Mouse (Mus musculus) kidney, adult 18-20 months (tissue): Measurements from ENCODE around the gene Myh4.

ENCODE experiments used
- DNase-seq: peaks from one replicate; pipeline ENCODE4 v3.0.0; 2021

The Myh4 gene

DNA sequence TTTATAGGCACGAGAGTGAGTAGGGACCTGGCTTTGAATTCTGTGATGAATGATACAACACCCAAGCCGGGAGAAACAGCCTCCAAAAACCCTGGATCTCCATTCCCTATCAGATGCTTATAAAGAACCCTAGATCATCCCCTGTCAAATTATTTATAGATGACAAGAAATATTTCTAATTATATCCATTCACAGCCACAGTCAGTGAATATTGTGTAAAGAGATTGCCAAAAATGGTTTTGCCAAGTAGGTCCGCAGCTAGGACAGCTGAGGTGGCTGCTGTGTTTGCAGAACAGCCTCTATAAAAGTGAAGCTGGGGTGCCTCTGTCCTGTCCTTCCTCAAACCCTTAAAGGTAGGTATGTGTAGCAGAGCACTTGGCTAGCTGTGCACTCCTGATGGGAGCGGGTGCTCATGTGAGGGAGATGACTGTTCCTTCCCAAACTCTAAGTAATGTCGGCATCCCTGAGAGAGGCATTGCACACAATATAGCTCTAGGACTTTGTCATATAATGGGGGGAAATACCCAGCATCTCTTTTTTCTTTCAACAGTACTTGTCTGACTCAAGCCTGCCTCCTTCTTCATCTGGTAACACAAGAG lies at the start of gene Myh4:
Gene Myh4 (plus strand): TSS at position 549 of the 599 bp plus-strand sequence.
- no peak for DNase-seq

DNA sequence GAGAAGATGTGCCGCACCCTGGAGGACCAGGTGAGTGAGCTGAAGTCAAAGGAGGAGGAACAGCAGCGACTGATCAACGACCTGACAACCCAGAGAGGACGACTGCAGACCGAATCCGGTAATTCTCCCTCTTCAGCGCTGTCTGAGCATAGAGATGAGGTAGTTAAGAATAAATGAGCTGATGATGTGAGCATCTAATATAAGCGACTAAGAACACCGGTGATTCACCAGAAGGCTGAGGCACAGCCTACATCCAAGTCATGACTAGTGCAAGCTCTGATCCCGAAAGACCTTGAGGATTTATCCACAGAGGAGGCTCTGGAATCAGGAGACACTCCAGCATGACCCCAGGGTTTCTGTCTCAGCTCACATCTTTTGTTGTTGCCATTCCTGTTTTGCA lies 47.5 kb upstream of the Myh4 start:
- no peak for DNase-seq

DNA sequence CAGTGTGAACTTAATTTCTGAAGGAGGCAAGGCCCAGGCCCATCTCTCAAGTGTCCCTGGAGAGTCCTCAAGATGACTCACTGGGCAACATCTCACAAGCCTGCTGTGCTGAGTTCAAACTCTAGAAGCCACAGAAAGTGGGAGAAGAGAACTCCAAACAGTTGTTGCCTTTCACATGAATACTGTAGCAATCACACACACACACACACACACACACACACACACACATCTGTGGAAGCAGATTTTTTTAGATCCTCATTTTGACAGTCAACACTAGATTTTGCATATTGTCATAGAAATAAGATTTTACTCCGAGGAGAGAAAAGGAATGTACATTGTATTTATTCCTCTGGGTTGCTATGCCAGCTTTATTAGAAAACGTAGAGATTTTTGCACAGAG lies 47.0 kb upstream of the Myh4 start:
- DNase-seq: no peak

- no peak for DNase-seq
Measured at GRCm38 (mm10) chr11:67191496-67191895, 46.3 kb upstream of the Myh4 start.

DNA sequence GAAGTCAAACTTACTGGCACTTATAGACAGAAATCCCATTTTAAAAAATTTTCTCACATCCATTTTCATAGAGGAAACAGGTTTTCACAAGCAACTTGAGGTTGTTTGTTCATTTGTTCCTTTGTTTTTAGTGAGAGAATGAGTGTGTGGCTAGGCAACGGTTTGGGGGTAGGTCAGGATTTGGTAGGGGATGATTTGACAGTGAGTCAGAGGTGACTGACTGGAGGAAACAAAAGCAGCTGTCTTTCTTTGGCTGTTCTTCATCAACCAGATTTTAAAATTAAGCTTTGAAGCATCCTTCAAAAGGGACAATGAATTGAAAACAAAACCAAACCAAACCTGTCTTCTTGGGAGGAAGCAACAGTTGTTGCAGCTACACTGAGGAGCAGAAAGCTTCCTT lies 38.5 kb upstream of the Myh4 start:
- DNase-seq: no peak

- no peak for DNase-seq
Measured at GRCm38 (mm10) chr11:67199752-67200151, 38.1 kb upstream of the Myh4 start, which contains the start of gene Myh1. Gene Myh1, plus strand, starts transcription at chr11:67200052.

- no peak for DNase-seq
Measured at GRCm38 (mm10) chr11:67204766-67205165, 33.1 kb upstream of the Myh4 start.

DNA sequence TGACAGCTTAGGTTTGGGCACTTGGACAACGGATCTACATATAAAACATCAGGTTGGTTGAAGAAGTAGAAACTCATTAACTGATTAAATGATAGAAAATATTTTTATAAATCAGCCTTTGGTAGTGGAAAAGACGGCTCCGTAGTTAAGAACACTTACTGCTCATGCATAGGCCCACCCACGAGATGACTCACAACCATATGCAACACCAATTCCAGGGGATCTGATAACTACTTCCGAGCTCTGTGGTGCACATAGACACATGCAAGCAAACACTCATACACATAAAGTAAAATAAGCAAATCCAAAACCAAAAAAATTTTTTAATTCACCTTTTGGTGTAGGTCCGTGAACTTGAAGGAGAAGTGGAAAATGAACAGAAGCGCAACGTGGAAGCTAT lies 16.0 kb upstream of the Myh4 start:
- DNase-seq: no peak

GRCm38 (mm10) chr11:67224466-67224865 lies 13.4 kb upstream of the Myh4 start:
- DNase-seq: no peak

GRCm38 (mm10) chr11:67228731-67229130 lies 9.1 kb upstream of the Myh4 start:
- DNase-seq: no peak

- no peak for DNase-seq
Measured at GRCm38 (mm10) chr11:67229166-67229565, 8.7 kb upstream of the Myh4 start.

- no peak for DNase-seq
Measured at GRCm38 (mm10) chr11:67229946-67230345, 7.9 kb upstream of the Myh4 start.

- DNase-seq: peak; percentile 17
Measured at GRCm38 (mm10) chr11:67235639-67236358, 2.0 kb upstream of the Myh4 start.

DNA sequence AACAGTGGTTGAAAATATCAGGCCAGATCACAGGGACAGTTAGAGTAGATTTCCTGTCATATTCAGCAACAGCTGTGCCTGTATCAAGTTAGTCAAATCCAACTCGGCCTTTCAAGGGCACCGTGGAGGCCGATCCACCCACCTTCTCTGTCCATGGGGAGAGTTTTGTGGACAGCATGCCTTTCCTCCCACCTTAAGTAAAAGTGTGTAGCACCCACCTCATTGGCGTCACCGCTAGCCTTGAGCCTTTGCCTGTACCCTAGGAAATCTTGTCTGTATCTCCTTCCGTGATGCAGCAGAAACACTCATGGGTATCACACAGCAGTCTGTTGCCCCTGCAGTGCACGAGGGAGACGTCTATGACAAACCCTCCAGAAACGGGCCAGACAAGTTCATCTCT lies 1.0 kb upstream of the Myh4 start:
- DNase-seq: no peak

DNA sequence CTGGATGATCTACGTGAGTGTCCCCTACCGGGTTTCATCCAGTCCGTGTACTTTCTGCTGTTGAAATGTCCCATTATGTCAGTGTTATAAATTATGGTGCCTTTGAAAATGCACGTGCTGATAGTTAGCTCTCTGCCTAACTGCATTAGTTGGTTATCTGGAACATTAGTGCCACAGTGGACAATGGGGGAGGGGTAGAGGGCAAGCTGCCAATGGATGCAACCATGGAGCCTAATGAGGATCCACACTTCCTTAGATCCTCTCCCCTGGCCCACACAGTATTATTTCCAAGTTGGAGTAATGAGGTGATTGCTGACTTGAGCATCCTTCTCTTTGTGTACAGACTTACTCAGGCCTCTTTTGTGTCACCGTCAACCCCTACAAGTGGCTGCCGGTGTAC lies 3.2 kb downstream of the Myh4 start:
- DNase-seq: no peak

- no peak for DNase-seq
Measured at GRCm38 (mm10) chr11:67253691-67254090, 15.9 kb downstream of the Myh4 start.

DNA sequence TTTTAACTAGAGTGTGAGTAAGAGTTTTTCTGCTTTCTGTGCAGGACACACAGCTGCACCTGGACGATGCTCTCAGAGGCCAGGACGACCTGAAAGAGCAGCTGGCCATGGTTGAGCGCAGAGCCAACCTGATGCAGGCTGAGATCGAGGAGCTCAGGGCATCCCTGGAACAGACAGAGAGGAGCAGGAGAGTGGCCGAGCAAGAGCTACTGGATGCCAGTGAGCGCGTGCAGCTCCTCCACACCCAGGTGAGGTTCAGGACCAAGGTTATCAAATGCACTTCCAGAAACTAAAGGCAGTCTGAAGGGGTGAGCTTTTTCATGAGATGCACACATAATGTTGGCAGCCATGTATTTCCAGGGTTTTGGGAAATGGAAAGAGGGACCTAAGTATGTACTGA lies 19.2 kb downstream of the Myh4 start:
- no peak for DNase-seq

DNA sequence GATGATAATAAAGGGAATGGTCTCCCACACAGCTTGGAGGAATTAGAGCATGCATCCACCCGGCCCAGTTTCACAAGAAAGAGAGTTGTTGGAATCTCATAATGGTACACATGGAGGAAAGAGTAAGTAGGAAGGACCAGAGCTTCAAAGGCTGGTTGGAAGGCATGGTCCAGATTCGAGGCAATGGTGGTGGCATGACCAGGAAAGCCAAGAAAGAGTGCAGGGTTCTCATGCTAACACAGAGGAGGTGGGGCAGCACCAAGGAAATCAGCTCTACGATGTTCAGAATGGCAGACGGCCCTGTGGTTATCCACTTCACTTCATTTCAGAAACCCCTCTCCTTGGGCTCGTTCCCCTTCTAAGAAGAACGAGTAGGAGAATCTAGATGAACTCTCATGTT lies 23.1 kb downstream of the Myh4 start:
- DNase-seq: no peak

DNA sequence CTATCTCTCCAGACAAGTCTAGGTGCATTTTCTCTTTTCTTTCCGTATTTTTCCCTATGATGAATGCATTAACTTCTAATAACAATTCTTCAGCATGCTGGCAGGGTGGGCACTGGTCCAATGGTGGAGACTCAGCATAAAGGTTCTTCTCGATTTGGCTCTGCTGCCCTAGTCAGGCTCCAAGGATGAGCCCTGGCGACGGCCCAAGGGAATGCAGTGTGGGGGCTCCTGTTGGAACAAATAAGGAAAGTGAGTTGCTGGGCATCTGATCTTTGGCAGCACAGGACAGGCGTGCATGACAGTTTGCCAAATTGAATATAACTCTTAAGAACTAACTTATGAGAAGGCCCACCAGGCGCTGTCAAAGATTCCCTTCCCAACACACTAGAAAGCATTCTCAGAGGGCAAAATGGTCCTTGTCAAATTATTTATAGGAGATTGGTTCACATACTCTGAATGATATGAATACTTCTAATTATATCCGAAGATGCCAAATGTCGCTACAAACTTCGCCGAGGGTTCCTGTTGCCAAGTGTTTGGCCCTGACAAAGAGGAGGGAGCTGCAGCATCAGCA lies 38.9 kb downstream of the Myh4 start, which contains the start of gene Myh8:
Gene Myh8 (plus strand): TSS at position 524 of the 574 bp plus-strand sequence.
- DNase-seq: no peak

- DNase-seq: no peak
Measured at GRCm38 (mm10) chr11:67293440-67293839, 55.6 kb downstream of the Myh4 start.
